Mouse (Mus musculus): ENCODE measurements around the gene Rgs3. TPM values are rescaled to one million over a fixed set of nuclear protein-coding genes. Genes with fewer than 3 reads are reported as not detected.
"Not testable (repeated sequence)": the region's sequence is repeated elsewhere in the genome, so short reads cannot be mapped to it uniquely, and the experiment has no call there.

The Rgs3 gene
- polyA plus RNA-seq, 1 experiment from 2014 or later: 63.1 TPM

GRCm38 (mm10) chr4:62591326-62591725 is 31.7 kb downstream of the Rgs3 start:
- Histone ChIP-seq H3K27me3 (ENCODE audit: control insufficient read depth, insufficient read depth, low read length) (peaks cover 19% of the 10 kb centered on the region), H3K4me1 (ENCODE audit: control insufficient read depth, insufficient read depth, low read length) (peaks cover 7% of the 10 kb centered on the region), H3K4me3 (ENCODE audit: low read length) (no peak overlapping the region), H3K4me2 (ENCODE audit: low read depth, low read length) (peak overlapping the region; percentile 47), H3K36me3 (ENCODE audit: control insufficient read depth, insufficient read depth) (no peaks in the 10 kb centered on the region), H3K27ac (ENCODE audit: low read length) (peak overlapping the region; percentile 44), H3K9me3 (replicated peaks; ENCODE audit: control insufficient read depth, low read length) (no peaks in the 10 kb centered on the region), H3K9ac (ENCODE audit: low read length) (peak overlapping the region; percentile 30; the same call in 1 of the 2 replicates)
- 3% methylated on average over 11 of the region's 11 CpGs for WGBS
- ATAC-seq (replicated peaks; ENCODE audit: extremely low read depth, insufficient read depth, low FRiP score): peak; percentile 80

- not testable (repeated sequence) for H3K9ac ChIP-seq (ENCODE audit: low read length); H3K36me3 ChIP-seq (ENCODE audit: control insufficient read depth, insufficient read depth); H3K9me3 ChIP-seq (replicated peaks; ENCODE audit: control insufficient read depth, low read length); H3K4me1 ChIP-seq (ENCODE audit: control insufficient read depth, insufficient read depth, low read length); ATAC-seq (replicated peaks; ENCODE audit: extremely low read depth, insufficient read depth, low FRiP score); H3K27ac ChIP-seq (ENCODE audit: low read length); H3K4me3 ChIP-seq (ENCODE audit: low read length); H3K4me2 ChIP-seq (ENCODE audit: low read depth, low read length)
- WGBS: 90% methylated on average over 24 of the region's 24 CpGs
- peaks cover 26% of the 10 kb centered on the region for H3K27me3 ChIP-seq (ENCODE audit: control insufficient read depth, insufficient read depth, low read length)
Observed at GRCm38 (mm10) chr4:62593546-62594240, 34.0 kb downstream of the Rgs3 start.

- Histone ChIP-seq H3K9ac (ENCODE audit: low read length) (no peak overlapping the region), H3K4me3 (ENCODE audit: low read length) (no peak overlapping the region), H3K27ac (ENCODE audit: low read length) (no peak overlapping the region), H3K27me3 (ENCODE audit: control insufficient read depth, insufficient read depth, low read length) (peaks cover 24% of the 10 kb centered on the region), H3K9me3 (replicated peaks; ENCODE audit: control insufficient read depth, low read length) (no peaks in the 10 kb centered on the region), H3K4me2 (ENCODE audit: low read depth, low read length) (no peak overlapping the region), H3K4me1 (ENCODE audit: control insufficient read depth, insufficient read depth, low read length) (peaks cover 7% of the 10 kb centered on the region), H3K36me3 (ENCODE audit: control insufficient read depth, insufficient read depth) (no peaks in the 10 kb centered on the region)
- ATAC-seq (replicated peaks; ENCODE audit: extremely low read depth, insufficient read depth, low FRiP score): no peak
- WGBS: 79% methylated on average over 5 of the region's 5 CpGs
Observed at GRCm38 (mm10) chr4:62594442-62594841, 34.8 kb downstream of the Rgs3 start.

GRCm38 (mm10) chr4:62596051-62596450 is 36.4 kb downstream of the Rgs3 start:
- no peak; the same call in 1 of the 2 replicates for ATAC-seq (replicated peaks; ENCODE audit: extremely low read depth, insufficient read depth, low FRiP score)
- H3K27ac ChIP-seq (ENCODE audit: low read length): 0 out of 2 replicates have a peak overlapping the region, but pooled peaks have one; percentile 3
- no peak overlapping the region for H3K4me2 ChIP-seq (ENCODE audit: low read depth, low read length)
- H3K36me3 ChIP-seq (ENCODE audit: control insufficient read depth, insufficient read depth): no peaks in the 10 kb centered on the region
- no peak overlapping the region for H3K9ac ChIP-seq (ENCODE audit: low read length)
- H3K9me3 ChIP-seq (replicated peaks; ENCODE audit: control insufficient read depth, low read length): 0 out of 2 replicates have a peak, but pooled peaks cover 3% of the 10 kb centered on the region
- 52% methylated on average over 5 of the region's 5 CpGs for WGBS
- H3K27me3 ChIP-seq (ENCODE audit: control insufficient read depth, insufficient read depth, low read length): peaks cover 26% of the 10 kb centered on the region
- H3K4me3 ChIP-seq (ENCODE audit: low read length): no peak overlapping the region
- peaks cover 4% of the 10 kb centered on the region for H3K4me1 ChIP-seq (ENCODE audit: control insufficient read depth, insufficient read depth, low read length)

- Histone ChIP-seq H3K27me3 (ENCODE audit: control insufficient read depth, insufficient read depth, low read length) (peaks cover 35% of the 10 kb centered on the region), H3K4me2 (ENCODE audit: low read depth, low read length) (no peak overlapping the region), H3K9ac (ENCODE audit: low read length) (no peak overlapping the region), H3K4me3 (ENCODE audit: low read length) (no peak overlapping the region), H3K9me3 (replicated peaks; ENCODE audit: control insufficient read depth, low read length) (0 out of 2 replicates have a peak, but pooled peaks cover 4% of the 10 kb centered on the region), H3K4me1 (ENCODE audit: control insufficient read depth, insufficient read depth, low read length) (no peaks in the 10 kb centered on the region), H3K36me3 (ENCODE audit: control insufficient read depth, insufficient read depth) (no peaks in the 10 kb centered on the region), H3K27ac (ENCODE audit: low read length) (no peak overlapping the region)
- 89% methylated on average over 1 of the region's 1 CpGs for WGBS
- ATAC-seq (replicated peaks; ENCODE audit: extremely low read depth, insufficient read depth, low FRiP score): no peak
Observed at GRCm38 (mm10) chr4:62600549-62600948, 40.9 kb downstream of the Rgs3 start.

- peaks cover 21% of the 10 kb centered on the region for H3K27me3 ChIP-seq (ENCODE audit: control insufficient read depth, insufficient read depth, low read length)
- ATAC-seq (replicated peaks; ENCODE audit: extremely low read depth, insufficient read depth, low FRiP score): peak; percentile 47; the same call in 1 of the 2 replicates
- H3K4me2 ChIP-seq (ENCODE audit: low read depth, low read length): no peak overlapping the region
- H3K9me3 ChIP-seq (replicated peaks; ENCODE audit: control insufficient read depth, low read length): 0 out of 2 replicates have a peak, but pooled peaks cover 4% of the 10 kb centered on the region
- peaks cover 14% of the 10 kb centered on the region for H3K4me1 ChIP-seq (ENCODE audit: control insufficient read depth, insufficient read depth, low read length)
- no peak overlapping the region for H3K4me3 ChIP-seq (ENCODE audit: low read length)
- H3K27ac ChIP-seq (ENCODE audit: low read length): peak overlapping the region; percentile 62
- H3K36me3 ChIP-seq (ENCODE audit: control insufficient read depth, insufficient read depth): no peaks in the 10 kb centered on the region
- 70% methylated on average over 4 of the region's 4 CpGs for WGBS
- H3K9ac ChIP-seq (ENCODE audit: low read length): no peak overlapping the region
Observed at GRCm38 (mm10) chr4:62603607-62604006, 44.0 kb downstream of the Rgs3 start.

- Histone ChIP-seq H3K4me2 (ENCODE audit: low read depth, low read length) (no peak overlapping the region), H3K9ac (ENCODE audit: low read length) (no peak overlapping the region), H3K27ac (ENCODE audit: low read length) (peak overlapping the region; percentile 62), H3K4me1 (ENCODE audit: control insufficient read depth, insufficient read depth, low read length) (peaks cover 14% of the 10 kb centered on the region), H3K27me3 (ENCODE audit: control insufficient read depth, insufficient read depth, low read length) (peaks cover 19% of the 10 kb centered on the region), H3K9me3 (replicated peaks; ENCODE audit: control insufficient read depth, low read length) (0 out of 2 replicates have a peak, but pooled peaks cover 4% of the 10 kb centered on the region), H3K4me3 (ENCODE audit: low read length) (no peak overlapping the region), H3K36me3 (ENCODE audit: control insufficient read depth, insufficient read depth) (no peaks in the 10 kb centered on the region)
- WGBS: 62% methylated on average over 4 of the region's 4 CpGs
- peak; percentile 68 for ATAC-seq (replicated peaks; ENCODE audit: extremely low read depth, insufficient read depth, low FRiP score)
Observed at GRCm38 (mm10) chr4:62604094-62604493, 44.4 kb downstream of the Rgs3 start.

- H3K9ac ChIP-seq (ENCODE audit: low read length): no peak overlapping the region
- 82% methylated on average over 9 of the region's 9 CpGs for WGBS
- 0 out of 2 replicates have a peak, but pooled peaks cover 2% of the 10 kb centered on the region for H3K9me3 ChIP-seq (replicated peaks; ENCODE audit: control insufficient read depth, low read length)
- H3K4me2 ChIP-seq (ENCODE audit: low read depth, low read length): no peak overlapping the region
- H3K27me3 ChIP-seq (ENCODE audit: control insufficient read depth, insufficient read depth, low read length): peaks cover 17% of the 10 kb centered on the region
- H3K4me1 ChIP-seq (ENCODE audit: control insufficient read depth, insufficient read depth, low read length): peaks cover 21% of the 10 kb centered on the region
- ATAC-seq (replicated peaks; ENCODE audit: extremely low read depth, insufficient read depth, low FRiP score): no peak
- H3K4me3 ChIP-seq (ENCODE audit: low read length): no peak overlapping the region
- H3K36me3 ChIP-seq (ENCODE audit: control insufficient read depth, insufficient read depth): no peaks in the 10 kb centered on the region
- peak overlapping the region; percentile 11 for H3K27ac ChIP-seq (ENCODE audit: low read length)
Observed at GRCm38 (mm10) chr4:62605856-62606541, 46.4 kb downstream of the Rgs3 start.

- H3K27ac ChIP-seq (ENCODE audit: low read length): peak overlapping the region; percentile 11
- no peaks in the 10 kb centered on the region for H3K9me3 ChIP-seq (replicated peaks; ENCODE audit: control insufficient read depth, low read length)
- no peak for ATAC-seq (replicated peaks; ENCODE audit: extremely low read depth, insufficient read depth, low FRiP score)
- no peak overlapping the region for H3K4me2 ChIP-seq (ENCODE audit: low read depth, low read length)
- 47% methylated on average over 7 of the region's 7 CpGs for WGBS
- H3K27me3 ChIP-seq (ENCODE audit: control insufficient read depth, insufficient read depth, low read length): peaks cover 17% of the 10 kb centered on the region
- peaks cover 21% of the 10 kb centered on the region for H3K4me1 ChIP-seq (ENCODE audit: control insufficient read depth, insufficient read depth, low read length)
- H3K36me3 ChIP-seq (ENCODE audit: control insufficient read depth, insufficient read depth): no peaks in the 10 kb centered on the region
- no peak overlapping the region for H3K9ac ChIP-seq (ENCODE audit: low read length)
- H3K4me3 ChIP-seq (ENCODE audit: low read length): no peak overlapping the region
Observed at GRCm38 (mm10) chr4:62606542-62606882, 46.9 kb downstream of the Rgs3 start.
